Mouse (Mus musculus): ENCODE measurements around the gene Saysd1. TPM values are rescaled to one million over a fixed set of nuclear protein-coding genes. Genes with fewer than 3 reads are reported as not detected.
A peak's percentile ranks its signal among the peaks of the same experiment; 100 is the strongest.

The Saysd1 gene
- total RNA-seq (2017), result 2.1 and 2.2 TPM in 2 replicates

- ATAC-seq (replicated peaks; ENCODE audit: low read depth, poor library complexity, severe bottlenecking), result no peak
Observed at GRCm38 (mm10) chr14:20138484-20139355, at the start of gene Saysd1. Gene Saysd1, minus strand, starts transcription at chr14:20138534.

GRCm38 (mm10) chr14:20185426-20185825 lies 47.1 kb upstream of the Saysd1 start:
- no peak for ATAC-seq (replicated peaks; ENCODE audit: low read depth, poor library complexity, severe bottlenecking)

GRCm38 (mm10) chr14:20183701-20184100 lies 45.4 kb upstream of the Saysd1 start:
- no peak for ATAC-seq (replicated peaks; ENCODE audit: low read depth, poor library complexity, severe bottlenecking)

GRCm38 (mm10) chr14:20182596-20182995 lies 44.3 kb upstream of the Saysd1 start:
- ATAC-seq (replicated peaks; ENCODE audit: low read depth, poor library complexity, severe bottlenecking), result no peak

- peak; percentile 82 for ATAC-seq (replicated peaks; ENCODE audit: low read depth, poor library complexity, severe bottlenecking)
Observed at GRCm38 (mm10) chr14:20181466-20181921, 43.2 kb upstream of the Saysd1 start, which contains the start of gene Kcnk5. Gene Kcnk5, minus strand, starts transcription at chr14:20181809.

GRCm38 (mm10) chr14:20180751-20181162 lies 42.4 kb upstream of the Saysd1 start:
- peak; percentile 9 for ATAC-seq (replicated peaks; ENCODE audit: low read depth, poor library complexity, severe bottlenecking)

- no peak for ATAC-seq (replicated peaks; ENCODE audit: low read depth, poor library complexity, severe bottlenecking)
Observed at GRCm38 (mm10) chr14:20180304-20180703, 42.0 kb upstream of the Saysd1 start.

GRCm38 (mm10) chr14:20179731-20180280 lies 41.5 kb upstream of the Saysd1 start:
- ATAC-seq (replicated peaks; ENCODE audit: low read depth, poor library complexity, severe bottlenecking), result no peak

GRCm38 (mm10) chr14:20179080-20179479 lies 40.7 kb upstream of the Saysd1 start:
- ATAC-seq (replicated peaks; ENCODE audit: low read depth, poor library complexity, severe bottlenecking), result peak; percentile 27

- no peak for ATAC-seq (replicated peaks; ENCODE audit: low read depth, poor library complexity, severe bottlenecking)
Observed at GRCm38 (mm10) chr14:20178593-20178992, 40.3 kb upstream of the Saysd1 start.

GRCm38 (mm10) chr14:20177494-20178123 lies 39.3 kb upstream of the Saysd1 start:
- ATAC-seq (replicated peaks; ENCODE audit: low read depth, poor library complexity, severe bottlenecking), result no peak

- ATAC-seq (replicated peaks; ENCODE audit: low read depth, poor library complexity, severe bottlenecking), result no peak
Observed at GRCm38 (mm10) chr14:20175705-20176104, 37.4 kb upstream of the Saysd1 start.

- ATAC-seq (replicated peaks; ENCODE audit: low read depth, poor library complexity, severe bottlenecking), result no peak
Observed at GRCm38 (mm10) chr14:20175114-20175513, 36.8 kb upstream of the Saysd1 start.

- ATAC-seq (replicated peaks; ENCODE audit: low read depth, poor library complexity, severe bottlenecking), result no peak
Observed at GRCm38 (mm10) chr14:20174696-20175095, 36.4 kb upstream of the Saysd1 start.

- no peak for ATAC-seq (replicated peaks; ENCODE audit: low read depth, poor library complexity, severe bottlenecking)
Observed at GRCm38 (mm10) chr14:20173873-20174490, 35.6 kb upstream of the Saysd1 start.

- peak; percentile 48 for ATAC-seq (replicated peaks; ENCODE audit: low read depth, poor library complexity, severe bottlenecking)
Observed at GRCm38 (mm10) chr14:20172924-20173323, 34.6 kb upstream of the Saysd1 start.

- peak; percentile 26; the same call in 1 of the 2 replicates for ATAC-seq (replicated peaks; ENCODE audit: low read depth, poor library complexity, severe bottlenecking)
Observed at GRCm38 (mm10) chr14:20172509-20172908, 34.2 kb upstream of the Saysd1 start.

- ATAC-seq (replicated peaks; ENCODE audit: low read depth, poor library complexity, severe bottlenecking), result no peak
Observed at GRCm38 (mm10) chr14:20171840-20172239, 33.5 kb upstream of the Saysd1 start.

GRCm38 (mm10) chr14:20169251-20169650 lies 30.9 kb upstream of the Saysd1 start:
- ATAC-seq (replicated peaks; ENCODE audit: low read depth, poor library complexity, severe bottlenecking), result no peak

- no peak for ATAC-seq (replicated peaks; ENCODE audit: low read depth, poor library complexity, severe bottlenecking)
Observed at GRCm38 (mm10) chr14:20168478-20168877, 30.1 kb upstream of the Saysd1 start.

Measured in common myeloid progenitor, adult 5-6 weeks (primary cell).